Mouse (Mus musculus): Measurements from ENCODE around the gene Pim1.

Pim1 gene

GRCm38 (mm10) chr17:29528568-29529187 lies 38.1 kb downstream of the Pim1 start:
- no peak for ATAC-seq (ENCODE audit: low TSS enrichment)

- no peak for ATAC-seq (ENCODE audit: low TSS enrichment)
Observed at GRCm38 (mm10) chr17:29530508-29530907, 40.0 kb downstream of the Pim1 start.

GRCm38 (mm10) chr17:29531278-29531677 lies 40.7 kb downstream of the Pim1 start:
- ATAC-seq (ENCODE audit: low TSS enrichment), result no peak

- no peak for ATAC-seq (ENCODE audit: low TSS enrichment)
Observed at GRCm38 (mm10) chr17:29531757-29532384, 41.3 kb downstream of the Pim1 start.

GRCm38 (mm10) chr17:29533866-29534265 lies 43.3 kb downstream of the Pim1 start:
- no peak for ATAC-seq (ENCODE audit: low TSS enrichment)

- no peak for ATAC-seq (ENCODE audit: low TSS enrichment)
Observed at GRCm38 (mm10) chr17:29540426-29540825, 49.9 kb downstream of the Pim1 start.

- ATAC-seq (ENCODE audit: low TSS enrichment), result no peak
Observed at GRCm38 (mm10) chr17:29541419-29541818, 50.9 kb downstream of the Pim1 start.

GRCm38 (mm10) chr17:29542831-29543690 lies 52.5 kb downstream of the Pim1 start:
- no peak for ATAC-seq (ENCODE audit: low TSS enrichment)

GRCm38 (mm10) chr17:29544064-29544463 lies 53.5 kb downstream of the Pim1 start:
- no peak for ATAC-seq (ENCODE audit: low TSS enrichment)

GRCm38 (mm10) chr17:29545241-29545640 lies 54.7 kb downstream of the Pim1 start:
- ATAC-seq (ENCODE audit: low TSS enrichment), result no peak

Measured in frontal cortex, adult (tissue).